Mouse (Mus musculus) sigmoid colon, adult 10 weeks (tissue): Measurements from ENCODE around the gene Brox. TPM values are rescaled to one million over a fixed set of nuclear protein-coding genes. Genes with fewer than 3 reads are reported as not detected.

ENCODE experiments used
- polyA plus RNA-seq: library from polyadenylated mRNA; stranded (reverse); fragments of 350-450 nt; fragmentation: Illumina TruSeq; extraction: RNeasy Lipid Tissue Mini Kit (QIAGEN cat#74804); gene quantifications from one replicate; pipeline ENCODE4 v1.2.3, GENCODE M21; 2014; ENCODE audit warnings: low read depth, low replicate concordance

Brox gene
- 133 TPM for polyA plus RNA-seq

DNA sequence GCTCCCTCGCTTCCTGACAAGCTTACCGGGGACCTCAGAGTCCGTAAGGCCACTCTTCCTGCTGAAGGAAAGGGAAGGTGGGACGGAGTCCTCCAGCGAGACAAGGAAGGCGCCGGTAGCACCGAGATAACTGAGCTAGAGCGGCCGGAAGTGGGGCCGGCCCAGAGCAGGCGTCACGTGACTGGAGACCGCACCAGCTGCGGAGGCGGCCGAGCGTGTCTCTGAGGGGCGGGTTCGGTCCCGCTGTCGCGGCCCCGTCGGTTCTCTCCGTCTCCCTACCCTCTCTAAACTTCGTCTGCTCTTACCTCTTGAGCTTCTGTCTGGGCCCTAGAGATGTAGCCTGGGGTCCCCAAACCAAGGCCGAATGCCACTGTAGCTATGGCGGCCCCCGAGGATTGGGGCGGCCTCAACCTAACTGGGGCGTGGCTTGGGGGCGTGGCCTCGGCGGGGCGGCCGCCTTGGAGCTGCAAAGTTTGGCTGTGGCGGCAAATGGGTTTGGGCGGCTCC, at the start of gene Brox:
TSS of gene Brox (minus strand) at position 393 of the 507 bp plus-strand sequence.

DNA sequence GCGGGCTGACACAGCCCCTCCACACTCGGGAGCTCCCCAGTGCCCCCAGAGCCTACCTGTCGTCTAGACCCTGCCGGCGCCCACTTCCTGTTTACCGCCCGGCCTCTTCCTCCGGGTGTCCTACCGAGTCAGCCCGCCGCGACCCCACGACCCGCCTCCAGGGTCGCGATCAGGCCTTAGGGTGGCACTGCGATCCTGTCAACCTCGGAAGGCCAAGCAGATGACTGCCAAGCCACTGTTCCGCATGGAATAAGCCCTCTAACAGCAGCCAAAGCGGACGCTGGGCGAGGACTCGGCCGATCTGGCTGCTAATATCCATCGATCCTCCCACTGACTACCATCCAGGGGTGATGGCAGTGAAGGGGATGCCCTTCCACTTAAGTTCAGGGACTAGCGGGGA, 604 bp downstream of the Brox start, which contains the start of gene Aida:
TSS of gene Aida (plus strand) at position 126 of the 400 bp plus-strand sequence.

Other genes with a start within 250 kb of the Brox start
- 1.0 TPM for gene Disp1, start 75.7 kb downstream of the Brox start, polyA plus RNA-seq
- gene Aida, start 679 bp downstream of the Brox start, polyA plus RNA-seq: 131 TPM
- gene Mia3, start 72.3 kb upstream of the Brox start, polyA plus RNA-seq: 403 TPM
- gene Taf1a, start 91.7 kb upstream of the Brox start, polyA plus RNA-seq: 14.1 TPM
- not detected for gene Hhipl2, start 120.9 kb upstream of the Brox start, polyA plus RNA-seq